Mouse (Mus musculus): Measurements from ENCODE around the gene Traip.
A peak's percentile ranks its signal among the peaks of the same experiment; 100 is the strongest.

The Traip gene

GRCm38 (mm10) chr9:107932221-107932620, 17.7 kb upstream of the Traip start:
- no peak for DNase-seq (ENCODE audit: low read depth in 1 of 2, low spot score in 2 of 2)

DNA sequence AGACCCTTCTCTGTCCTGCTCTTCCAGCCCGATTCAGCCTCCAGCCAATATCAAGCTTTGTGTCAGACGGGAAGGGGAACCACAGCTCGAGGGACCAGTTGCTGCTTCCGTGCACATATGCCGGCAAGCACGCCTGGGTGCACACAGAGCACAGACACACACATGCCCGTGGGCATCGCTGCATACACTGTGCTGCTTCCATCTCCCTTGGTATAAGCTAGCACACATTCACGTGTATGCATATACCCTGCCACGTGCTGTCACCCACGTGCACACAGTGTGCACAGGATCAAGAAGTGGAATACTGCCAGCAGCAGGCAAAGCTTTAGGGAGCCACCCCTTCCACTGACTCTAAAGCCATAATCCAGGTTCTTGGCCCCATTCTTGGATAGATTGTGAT, 15.8 kb upstream of the Traip start:
- DNase-seq (ENCODE audit: low read depth in 1 of 2, low spot score in 2 of 2), result no peak

DNA sequence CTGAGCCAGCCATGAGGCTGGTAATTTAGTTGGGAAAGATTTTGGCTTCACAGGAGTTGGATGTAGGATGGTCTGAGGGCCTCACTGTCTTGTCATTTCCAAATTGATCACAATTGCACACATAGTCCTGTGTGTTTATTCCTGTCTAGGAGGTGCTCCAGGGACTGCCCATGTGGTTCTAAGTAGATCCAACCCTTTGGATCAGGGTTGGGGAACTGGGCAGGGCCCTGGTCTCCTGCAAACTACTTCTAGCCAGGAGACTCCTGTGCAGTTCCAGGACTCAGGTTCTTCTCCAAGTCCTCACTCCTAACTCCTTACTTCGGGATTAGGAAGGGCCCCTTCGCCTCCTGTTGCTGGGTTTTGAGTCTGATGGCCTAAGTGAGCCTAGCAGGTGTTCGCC, 14.6 kb upstream of the Traip start, which contains the start of gene Camkv:
Gene Camkv (plus strand): TSS at position 301 of the 400 bp plus-strand sequence.
- DNase-seq (ENCODE audit: low read depth in 1 of 2, low spot score in 2 of 2), result no peak

- DNase-seq (ENCODE audit: low read depth in 1 of 2, low spot score in 2 of 2), result no peak
Observed at GRCm38 (mm10) chr9:107935790-107936214, 14.1 kb upstream of the Traip start.

DNA sequence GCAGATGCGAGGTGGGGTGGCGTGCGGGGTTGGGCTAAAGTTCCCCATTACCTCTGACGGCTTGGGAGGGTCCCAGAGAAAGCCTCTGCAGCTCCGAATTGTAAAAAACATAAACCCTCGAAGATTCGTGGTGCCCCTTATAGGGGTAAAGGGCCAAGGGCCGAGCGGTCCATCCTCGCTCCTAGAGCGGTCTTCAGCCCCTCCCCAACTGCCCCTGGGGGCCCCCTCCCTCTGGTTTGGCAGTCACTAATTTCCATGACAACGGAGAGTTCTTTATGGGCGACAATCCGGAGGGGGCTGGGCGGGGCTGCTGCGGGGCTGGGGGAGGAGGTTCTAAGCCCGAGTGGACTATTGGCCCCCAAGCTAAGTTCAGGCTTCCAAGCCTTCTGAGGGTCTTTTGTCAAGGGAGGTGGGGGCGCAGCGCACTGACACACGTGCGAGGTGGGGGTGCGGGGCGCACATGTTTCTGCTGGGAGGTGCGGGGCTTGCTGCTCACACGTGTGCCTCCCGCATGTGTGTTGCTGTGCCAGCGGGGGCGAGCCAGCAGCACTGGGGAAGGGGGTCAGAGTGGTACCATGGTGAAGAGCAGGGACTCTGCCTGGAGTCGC, 13.6 kb upstream of the Traip start:
- DNase-seq (ENCODE audit: low read depth in 1 of 2, low spot score in 2 of 2), result no peak

DNA sequence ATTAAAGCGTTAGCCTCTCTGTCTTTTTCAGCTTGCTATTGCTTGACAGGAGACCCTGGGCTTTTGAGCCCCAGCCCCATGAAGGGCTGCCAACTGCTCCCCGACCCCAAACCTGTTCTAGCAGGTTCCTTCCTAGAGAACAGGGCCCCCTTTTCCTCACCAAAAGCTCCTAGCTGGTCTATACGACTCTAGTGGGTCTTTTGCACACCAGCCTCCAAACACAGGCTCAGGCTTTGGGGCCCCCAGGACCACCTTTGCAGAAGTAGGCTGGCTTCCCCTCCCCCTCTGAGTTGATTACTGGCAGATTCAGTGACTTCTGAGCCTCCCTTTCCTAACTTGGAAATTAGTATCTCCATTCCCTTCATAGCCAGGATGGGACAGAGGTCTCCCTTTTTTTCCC, 13.1 kb upstream of the Traip start:
- DNase-seq (ENCODE audit: low read depth in 1 of 2, low spot score in 2 of 2), result no peak

GRCm38 (mm10) chr9:107947241-107948194, 2.4 kb upstream of the Traip start:
- DNase-seq (ENCODE audit: low read depth in 1 of 2, low spot score in 2 of 2), result no peak

DNA sequence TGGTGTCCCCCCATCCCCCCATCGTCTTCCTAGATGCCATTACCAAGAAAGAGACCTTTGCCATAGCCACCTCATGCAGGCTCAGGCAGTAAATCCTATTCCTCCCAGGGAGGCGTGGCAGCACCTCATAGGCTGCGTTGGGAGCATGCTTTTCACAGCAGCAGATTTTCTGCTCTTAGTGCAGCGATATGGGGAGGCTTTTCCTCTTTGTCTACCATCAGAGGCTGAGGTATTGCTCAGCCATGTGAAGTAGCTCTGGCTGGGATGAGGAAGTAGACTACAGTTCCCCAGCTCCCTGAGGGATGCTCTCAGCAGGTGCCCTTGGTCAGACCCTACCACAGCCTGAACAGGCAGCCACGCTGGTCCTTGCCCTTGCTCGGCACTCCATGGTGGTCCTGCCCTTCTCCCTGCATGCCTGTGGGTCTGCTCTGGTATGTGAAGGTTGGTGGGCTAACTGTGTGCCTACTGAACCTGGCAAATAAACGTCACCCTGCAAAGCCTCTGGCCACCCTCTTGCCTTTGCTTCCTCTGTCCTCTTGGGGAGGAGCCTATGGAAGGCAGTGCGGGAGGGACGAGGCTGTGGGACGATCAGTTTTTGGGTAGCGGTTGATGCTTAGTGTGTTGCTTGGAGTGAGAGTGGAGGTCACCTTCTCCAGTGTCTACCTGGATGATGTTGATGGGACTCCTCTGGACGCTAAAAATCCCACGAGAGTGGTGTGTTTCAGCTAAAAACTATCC, 583 bp upstream of the Traip start:
- DNase-seq (ENCODE audit: low read depth in 1 of 2, low spot score in 2 of 2), result no peak

DNA sequence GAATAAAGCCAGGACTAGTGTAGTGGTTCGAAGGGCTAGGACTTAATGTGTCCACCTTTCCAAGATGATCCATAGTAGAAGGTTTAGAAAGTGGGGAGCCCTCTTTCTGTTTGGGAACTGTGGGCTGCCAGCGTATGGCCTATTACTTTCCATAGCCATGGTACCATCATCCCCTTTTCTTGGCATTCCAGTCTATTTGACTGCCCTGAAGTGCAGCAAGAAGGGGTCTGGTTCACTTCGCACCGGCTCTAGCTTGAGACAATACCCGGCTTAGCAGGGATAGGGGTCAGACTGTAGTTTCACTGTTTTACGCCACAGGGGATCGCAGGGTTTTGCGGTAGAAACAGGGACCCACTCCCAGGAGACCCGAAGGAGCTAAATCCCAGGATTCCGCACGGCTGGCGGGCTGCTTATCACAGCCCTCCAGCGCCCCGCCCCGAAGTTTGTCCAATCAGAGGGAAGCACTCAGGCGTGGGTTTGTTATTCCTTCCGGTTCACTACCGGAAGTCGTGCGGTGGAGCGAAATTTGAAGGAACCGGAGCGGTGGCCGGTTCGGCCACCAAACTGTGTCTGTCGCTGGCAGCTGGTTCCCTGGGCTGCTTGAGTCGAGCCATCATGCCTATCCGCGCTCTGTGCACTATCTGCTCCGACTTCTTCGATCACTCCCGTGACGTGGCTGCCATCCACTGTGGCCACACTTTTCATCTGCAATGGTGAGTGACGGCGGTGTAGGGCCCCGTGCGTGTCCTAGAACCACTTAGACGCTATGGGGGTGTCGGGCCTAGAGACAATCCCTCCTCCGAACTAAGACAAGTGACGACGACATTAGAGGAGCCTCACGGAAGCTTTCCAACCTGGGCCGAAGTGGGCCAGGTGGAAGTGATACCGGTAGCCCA, 772 bp downstream of the Traip start:
- peak; percentile 42 to 72 for DNase-seq (ENCODE audit: low read depth in 1 of 2, low spot score in 2 of 2)

DNA sequence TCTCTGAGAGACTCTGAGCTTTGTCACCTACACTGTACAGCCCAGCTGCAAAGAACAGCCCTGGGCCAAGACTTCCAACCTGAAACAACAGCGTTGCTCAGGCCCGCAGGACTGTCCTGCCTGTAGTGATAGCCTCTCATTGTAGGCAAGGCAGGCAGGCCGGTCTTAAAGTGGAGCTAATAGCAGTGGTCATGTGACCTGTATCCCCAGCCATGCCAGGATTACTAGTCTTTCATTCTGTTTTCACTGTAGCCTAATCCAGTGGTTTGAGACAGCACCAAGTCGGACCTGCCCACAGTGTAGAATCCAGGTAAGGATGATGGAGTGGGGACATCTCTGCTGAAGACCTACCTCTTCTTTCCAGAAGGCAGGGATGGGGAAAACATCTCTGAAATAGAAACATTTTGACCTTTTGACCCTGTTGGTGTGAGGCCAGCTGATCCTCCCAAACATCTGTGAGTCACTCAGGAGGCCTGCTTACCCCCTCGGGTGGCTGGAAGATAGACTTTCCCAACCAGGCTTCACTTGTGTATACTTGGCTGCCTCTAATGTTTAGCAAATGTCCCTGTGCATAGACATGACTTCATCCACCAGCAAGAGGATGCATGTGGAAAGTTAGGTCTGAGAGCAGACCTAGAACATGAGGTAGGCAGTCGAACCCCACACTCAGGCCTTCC, 5.8 kb downstream of the Traip start:
- no peak for DNase-seq (ENCODE audit: low read depth in 1 of 2, low spot score in 2 of 2)

- DNase-seq (ENCODE audit: low read depth in 1 of 2, low spot score in 2 of 2), result no peak
Observed at GRCm38 (mm10) chr9:107957141-107957540, 7.2 kb downstream of the Traip start.

- DNase-seq (ENCODE audit: low read depth in 1 of 2, low spot score in 2 of 2), result no peak
Observed at GRCm38 (mm10) chr9:107959896-107960295, 10.0 kb downstream of the Traip start.

GRCm38 (mm10) chr9:107960928-107961327, 11.0 kb downstream of the Traip start:
- no peak for DNase-seq (ENCODE audit: low read depth in 1 of 2, low spot score in 2 of 2)

GRCm38 (mm10) chr9:107961351-107961762, 11.4 kb downstream of the Traip start:
- DNase-seq (ENCODE audit: low read depth in 1 of 2, low spot score in 2 of 2), result no peak

- no peak for DNase-seq (ENCODE audit: low read depth in 1 of 2, low spot score in 2 of 2)
Observed at GRCm38 (mm10) chr9:107961881-107962280, 11.9 kb downstream of the Traip start.

DNA sequence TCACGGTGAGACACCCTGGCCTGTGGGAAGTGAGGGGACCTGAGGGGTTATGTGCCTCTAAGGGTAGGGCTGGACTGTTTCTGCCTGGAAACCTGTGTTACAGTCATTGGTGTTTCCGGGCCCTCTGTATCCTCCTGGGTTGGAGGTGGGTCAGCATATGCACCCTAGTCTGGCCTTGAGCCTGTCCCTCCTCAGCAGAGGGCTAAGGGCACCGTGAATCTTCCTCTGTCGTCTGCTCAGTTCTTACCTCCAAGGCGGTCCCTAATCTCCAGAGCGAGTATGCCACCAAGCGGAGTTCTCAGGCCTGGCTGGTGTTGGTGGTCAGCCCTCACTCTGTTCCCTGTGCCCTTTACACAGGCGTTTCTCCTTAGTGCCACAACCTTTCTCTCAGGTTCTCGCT, 13.0 kb downstream of the Traip start:
- no peak for DNase-seq (ENCODE audit: low read depth in 1 of 2, low spot score in 2 of 2)

GRCm38 (mm10) chr9:107963700-107964099, 13.8 kb downstream of the Traip start:
- no peak for DNase-seq (ENCODE audit: low read depth in 1 of 2, low spot score in 2 of 2)

GRCm38 (mm10) chr9:107964681-107965080, 14.7 kb downstream of the Traip start:
- DNase-seq (ENCODE audit: low read depth in 1 of 2, low spot score in 2 of 2), result no peak

GRCm38 (mm10) chr9:107966676-107967075, 16.7 kb downstream of the Traip start:
- no peak for DNase-seq (ENCODE audit: low read depth in 1 of 2, low spot score in 2 of 2)

DNA sequence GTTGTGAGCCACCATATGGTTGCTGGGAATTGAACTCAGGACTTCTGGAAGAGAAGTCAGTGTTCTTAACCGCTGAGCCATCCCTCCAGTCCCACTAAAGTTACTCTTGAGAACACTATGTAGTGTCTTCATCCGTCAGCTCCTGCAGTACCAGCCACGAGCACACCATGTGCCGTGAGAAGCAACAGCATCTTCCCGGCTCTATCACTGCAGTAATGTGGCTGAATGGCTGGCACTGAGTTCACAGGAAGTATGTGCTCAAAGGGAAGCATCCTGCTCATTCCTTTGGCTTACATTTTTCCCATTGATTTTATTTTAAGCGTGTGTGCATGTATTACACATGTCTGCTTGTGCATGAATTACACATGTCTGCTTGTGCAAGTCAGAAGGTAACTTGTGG, 17.5 kb downstream of the Traip start:
- no peak for DNase-seq (ENCODE audit: low read depth in 1 of 2, low spot score in 2 of 2)

Data from monocyte, adult 2 months (primary cell).